Mouse (Mus musculus) heart, postnatal 10 days (tissue): Measurements from ENCODE around the gene Tcp10a. TPM values are rescaled to one million over a fixed set of nuclear protein-coding genes. Genes with fewer than 3 reads are reported as not detected.
"Not testable (repeated sequence)": the region's sequence is repeated elsewhere in the genome, so short reads cannot be mapped to it uniquely, and the experiment has no call there.

ENCODE experiments used
- DNase-seq, 2 experiments: peaks; one replicate each; pipeline ENCODE4 v3.0.0; 2021
- intact Hi-C: fragments of 180-260 bp; cut with DNase I; formaldehyde crosslinking; loops from one replicate; pipeline ENCODE4 v1.15.1; 2025
- total RNA-seq, 2 experiments: library from RNA; stranded (reverse); gene quantifications; 2 replicates each; pipeline ENCODE4 v1.2.3; 2021

Tcp10a gene
- total RNA-seq, 2 experiments from 2014 or later: not detected

GRCm38 (mm10) chr17:7366676-7367374 lies 42.4 kb downstream of the Tcp10a start:
- intact Hi-C loops, DNase-seq: not testable (repeated sequence)

DNA sequence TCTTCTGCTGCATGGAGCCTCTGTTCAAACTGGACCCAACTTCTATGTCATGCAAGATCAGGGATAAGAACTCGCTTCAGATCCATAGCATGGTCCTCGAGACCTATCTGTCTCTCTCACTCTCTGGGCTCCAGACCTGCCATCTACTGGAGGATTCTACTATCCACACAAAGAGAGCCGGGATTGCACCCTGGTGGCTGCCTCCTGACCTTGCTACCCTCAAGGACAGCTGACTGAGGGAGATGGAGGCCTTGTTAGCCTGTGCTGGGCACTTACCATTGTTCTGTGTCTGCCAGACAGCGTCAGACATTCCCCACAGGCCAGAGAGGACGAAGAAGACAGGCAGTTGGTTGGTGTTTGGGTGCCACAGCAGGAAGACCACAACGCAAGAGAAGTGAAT lies 45.0 kb downstream of the Tcp10a start:
- intact Hi-C loops, DNase-seq: not testable (repeated sequence)

- DNase-seq, intact Hi-C loops: not testable (repeated sequence)
These were observed 47.4 kb downstream of the Tcp10a start, which contains the start of gene Gm49630 for GRCm38 (mm10) chr17:7371879-7372278. Gene Gm49630 (minus strand): TSS chr17:7371979.

DNA sequence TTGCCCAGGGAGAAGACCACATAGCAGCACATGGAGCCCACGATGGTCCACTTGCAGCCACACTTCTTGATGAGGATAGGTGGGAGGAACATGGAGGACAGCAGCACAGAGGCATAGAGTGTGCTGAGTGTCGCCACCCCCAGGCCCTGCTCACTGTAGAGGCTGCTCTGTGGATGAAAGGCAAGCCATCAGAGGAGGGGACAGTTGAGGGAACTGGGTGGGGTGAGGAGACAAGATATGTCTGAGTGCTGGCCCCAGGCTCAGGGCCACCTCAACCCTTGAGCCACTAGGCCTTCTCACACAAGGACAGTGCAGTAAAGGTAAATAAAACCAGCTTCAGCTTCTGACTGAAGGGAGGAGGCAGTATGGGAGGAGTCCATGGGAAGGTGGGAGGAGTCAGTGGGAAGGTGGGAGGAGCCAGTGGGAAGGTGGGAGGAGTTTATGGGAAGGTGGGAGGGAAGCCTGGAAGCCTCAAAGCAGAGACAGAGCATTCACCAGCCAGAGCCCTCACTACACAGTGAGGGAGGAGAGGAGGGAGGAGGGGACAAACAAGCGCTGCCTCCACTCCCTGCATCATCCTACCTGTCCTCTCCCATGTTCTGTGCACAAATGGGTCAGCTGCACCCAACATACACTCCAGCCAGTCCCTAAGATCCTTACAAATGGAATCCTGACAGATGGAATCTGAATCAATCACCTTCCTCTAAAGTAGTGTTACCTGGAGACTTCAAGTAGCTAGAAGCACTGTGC lies 52.7 kb downstream of the Tcp10a start:
- DNase-seq, intact Hi-C loops: not testable (repeated sequence)

DNA sequence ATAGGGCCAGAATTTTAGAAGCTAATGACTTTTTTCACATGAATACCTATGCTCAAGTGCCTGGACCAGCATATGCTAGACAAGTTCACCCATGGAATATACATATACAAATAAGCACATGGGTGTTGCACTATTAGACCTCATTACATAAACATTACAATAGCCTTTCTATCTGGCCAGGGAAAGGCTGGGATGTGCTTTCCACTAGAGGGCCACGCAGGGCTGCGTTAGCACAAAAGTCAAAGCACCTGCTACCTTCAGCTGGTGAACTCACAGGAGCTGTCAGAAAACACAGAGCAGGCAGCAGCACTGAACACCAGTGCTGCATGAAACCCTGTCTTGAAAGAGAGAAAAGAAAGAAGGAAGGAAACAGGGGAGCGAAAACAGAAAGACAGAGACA lies 53.5 kb downstream of the Tcp10a start:
- DNase-seq, intact Hi-C loops: not testable (repeated sequence)

DNA sequence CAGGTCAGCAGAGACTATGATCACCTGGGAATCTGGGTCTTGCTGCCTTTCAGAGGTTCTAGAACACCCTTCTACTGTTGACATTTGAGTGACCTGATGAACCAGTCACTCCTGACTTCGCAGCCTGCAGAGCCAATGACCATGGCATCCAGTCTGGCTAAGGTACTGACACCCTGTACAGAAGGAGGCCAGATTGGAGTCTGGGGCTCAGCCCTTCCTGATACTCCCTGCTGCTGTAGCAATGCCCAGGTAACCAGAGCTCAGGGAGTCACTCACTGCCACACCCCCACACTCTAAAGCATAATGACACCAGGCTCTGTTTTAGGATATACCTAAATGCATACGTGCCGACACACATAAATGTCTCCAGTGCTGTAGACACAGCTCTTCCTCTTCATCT lies 58.3 kb downstream of the Tcp10a start:
- intact Hi-C loops: not testable (repeated sequence)

DNA sequence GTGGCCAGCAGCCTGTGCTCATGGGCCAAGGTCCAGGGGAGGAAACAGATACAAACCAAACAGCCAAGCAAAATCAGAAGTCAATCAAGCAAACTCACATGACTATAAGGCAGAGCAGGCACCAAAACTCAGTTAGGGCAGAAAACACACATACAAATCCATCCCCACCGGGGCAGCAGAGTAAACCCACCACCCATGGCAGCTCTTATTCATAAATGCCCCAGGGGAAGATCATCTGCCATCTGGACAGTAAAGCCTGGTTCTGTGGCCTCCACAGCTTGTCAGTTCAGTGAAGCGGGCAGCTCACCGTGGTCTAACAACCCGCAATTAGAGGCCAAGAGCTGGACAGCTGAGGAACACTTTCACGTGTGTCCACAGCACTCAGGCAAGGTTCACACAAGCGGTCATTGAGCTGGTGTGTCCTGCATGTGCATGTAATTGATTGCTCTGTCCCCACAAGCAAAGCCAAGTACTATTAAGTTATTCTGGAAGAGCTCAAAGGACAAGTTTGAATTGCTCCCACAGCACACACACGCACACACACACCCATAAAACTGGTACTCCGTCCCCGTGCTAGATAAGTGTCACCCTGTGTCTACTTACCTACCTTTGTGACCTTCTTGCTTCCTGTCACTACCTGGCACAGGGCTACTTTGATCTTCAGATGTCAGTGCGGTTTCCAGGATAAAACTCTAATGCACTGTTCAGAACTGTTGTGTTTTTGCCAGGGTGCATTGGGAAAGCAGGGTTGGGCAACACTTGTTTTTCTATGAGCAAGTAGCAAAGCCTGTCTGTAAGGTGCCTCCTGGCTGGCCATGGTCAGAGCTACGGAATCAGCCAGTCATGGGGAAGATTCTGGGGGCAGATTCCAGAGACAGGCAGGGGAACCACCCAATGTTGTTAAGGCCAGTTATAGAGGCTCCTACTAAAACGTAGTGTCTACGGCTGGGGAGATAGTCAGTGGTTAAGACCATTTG lies 59.0 kb downstream of the Tcp10a start:
- DNase-seq, intact Hi-C loops: not testable (repeated sequence)

More for the DNA sequence above, 58.3 kb downstream of the Tcp10a start:
- not testable (repeated sequence) for DNase-seq

DNA sequence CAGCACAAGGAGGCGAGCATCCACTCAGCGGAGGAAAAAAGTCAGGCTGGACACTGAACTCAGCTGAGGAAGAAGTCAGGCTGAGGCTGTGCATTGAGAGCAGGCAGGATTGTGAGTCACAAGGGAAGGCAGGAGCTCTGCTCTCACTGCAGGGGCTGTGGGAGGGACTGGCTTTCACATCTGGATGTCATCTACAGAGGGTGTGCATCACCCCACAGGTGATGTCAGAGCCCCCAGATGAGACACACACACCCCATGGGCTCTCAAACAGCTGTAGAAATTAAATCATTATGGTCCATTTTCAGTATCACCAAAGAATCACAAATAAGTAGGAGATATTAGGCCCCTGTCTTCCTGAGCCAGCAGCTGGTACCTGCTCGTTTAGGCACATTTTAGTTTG lies 60.9 kb downstream of the Tcp10a start, which contains the start of gene Unc93a2:
Gene Unc93a2, minus strand, starts transcription at position 101 of the 400 bp plus-strand sequence.
- DNase-seq, intact Hi-C loops: not testable (repeated sequence)

GRCm38 (mm10) chr17:7386016-7386415 lies 61.6 kb downstream of the Tcp10a start:
- DNase-seq, intact Hi-C loops: not testable (repeated sequence)

DNA sequence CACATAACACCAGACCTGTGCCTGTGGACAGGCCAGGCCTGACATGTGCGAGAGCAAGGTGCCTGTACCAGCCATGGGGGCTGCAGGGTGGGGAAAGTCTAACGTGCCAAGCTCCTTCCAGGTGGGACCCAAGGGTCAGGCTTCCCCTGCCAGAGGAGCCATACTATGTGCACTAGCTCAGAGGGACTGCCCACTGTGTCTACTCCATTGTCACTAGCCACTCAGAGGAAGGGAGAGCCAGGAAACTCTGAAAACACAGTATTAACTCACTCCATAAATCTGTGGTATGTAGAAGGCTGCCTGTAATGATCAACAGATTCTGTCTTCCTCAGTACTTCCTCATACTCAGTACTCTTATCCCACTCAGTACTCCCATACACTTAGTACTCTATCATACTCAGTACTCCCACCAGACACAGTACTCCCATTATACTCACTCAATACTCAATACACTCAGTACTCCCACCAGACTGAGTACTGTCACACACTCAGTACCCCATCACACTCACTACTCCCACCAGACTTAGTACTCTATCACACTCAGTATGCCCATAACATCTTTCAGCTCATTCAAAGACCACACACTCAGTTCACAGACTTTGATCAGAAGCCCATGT lies 64.0 kb downstream of the Tcp10a start:
- intact Hi-C loops: not testable (repeated sequence)

DNA sequence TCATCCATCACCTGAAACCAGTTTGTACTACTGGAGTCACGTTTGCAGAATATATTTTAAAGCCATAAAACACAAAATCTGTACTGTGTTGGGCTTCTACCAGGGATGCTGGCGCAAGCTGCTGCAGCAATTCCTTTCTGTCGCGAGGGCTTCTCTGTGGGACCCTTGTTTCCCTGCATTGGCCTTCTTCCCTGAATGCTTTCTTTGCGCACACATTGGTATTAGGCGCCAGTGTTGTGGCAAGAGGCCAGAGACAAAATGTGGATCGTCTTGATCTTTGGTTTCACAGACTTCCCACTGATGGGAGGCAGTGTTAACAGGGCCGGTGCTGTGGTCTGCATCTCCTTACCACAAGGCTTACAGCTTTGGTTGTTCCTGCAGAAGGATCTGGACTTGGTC lies 64.5 kb downstream of the Tcp10a start:
- DNase-seq, intact Hi-C loops: not testable (repeated sequence)

More for the DNA sequence above, 64.0 kb downstream of the Tcp10a start:
- not testable (repeated sequence) for DNase-seq

GRCm38 (mm10) chr17:7389898-7390297 lies 65.5 kb downstream of the Tcp10a start:
- intact Hi-C loops, DNase-seq: not testable (repeated sequence)

GRCm38 (mm10) chr17:7395116-7395515 lies 70.7 kb downstream of the Tcp10a start:
- intact Hi-C loops, DNase-seq: not testable (repeated sequence)

Other genes with a start within 250 kb of the Tcp10a start
- gene Rps6ka2, start 154.5 kb upstream of the Tcp10a start, total RNA-seq: 10 to 100 TPM; 16.7 to 20.9 TPM
- not detected for gene Ttll2, start 28.1 kb downstream of the Tcp10a start, total RNA-seq
- not detected for gene Gm49630, start 47.3 kb downstream of the Tcp10a start, total RNA-seq
- not detected for gene Unc93a2, start 60.8 kb downstream of the Tcp10a start, total RNA-seq